Mouse (Mus musculus): Measurements from ENCODE around the gene Pcyt1b. TPM values are rescaled to one million over a fixed set of nuclear protein-coding genes. Genes with fewer than 3 reads are reported as not detected.

Gene Pcyt1b
- total RNA-seq, 2 experiments from 2014 or later, result 33.8 to 36.7 TPM

DNA sequence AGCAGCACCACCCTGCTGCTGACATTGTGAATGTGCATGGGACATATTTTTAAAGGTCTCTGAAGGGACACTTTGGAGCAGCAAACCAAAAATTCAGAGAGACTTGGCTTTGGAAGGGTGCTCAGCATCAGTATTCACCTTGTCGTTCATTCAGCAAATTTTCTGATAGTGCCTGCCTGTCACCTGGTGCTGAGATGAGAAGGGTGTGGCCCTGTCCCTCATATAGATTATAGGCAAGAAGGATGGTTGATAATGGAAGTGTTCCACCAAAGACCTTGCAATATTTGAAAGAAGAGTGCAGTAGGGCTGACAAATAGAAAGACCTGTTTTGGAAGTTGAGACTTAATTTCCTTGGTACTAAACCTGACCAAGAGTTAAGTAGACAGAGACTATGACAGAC is 74.9 kb downstream of the Pcyt1b start:
- no peak for DNase-seq (ENCODE audit: low spot score in 2 of 2)
- intact Hi-C loops (cut with DNase I), result no loop called here

DNA sequence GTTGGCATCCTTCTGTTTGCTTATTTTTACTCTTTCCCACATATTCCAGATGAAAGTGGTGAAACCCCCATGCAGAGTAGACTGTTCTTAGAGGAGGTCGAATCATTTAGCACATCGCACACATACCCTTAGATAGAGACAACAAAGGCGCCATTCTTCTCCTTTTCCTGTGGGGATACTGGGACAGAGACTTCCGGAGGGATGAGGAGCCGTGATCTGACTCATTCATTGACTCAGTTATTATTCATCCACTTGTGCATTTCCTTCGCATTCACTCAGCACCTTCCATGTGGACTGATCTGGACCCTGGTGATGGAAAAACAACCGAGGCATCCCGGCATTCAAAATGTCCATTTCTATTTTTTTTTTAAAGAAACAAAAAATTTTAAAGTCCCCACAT is 76.2 kb downstream of the Pcyt1b start:
- no peak for DNase-seq (ENCODE audit: low spot score in 2 of 2)
- intact Hi-C loops (cut with DNase I), result no loop called here

DNA sequence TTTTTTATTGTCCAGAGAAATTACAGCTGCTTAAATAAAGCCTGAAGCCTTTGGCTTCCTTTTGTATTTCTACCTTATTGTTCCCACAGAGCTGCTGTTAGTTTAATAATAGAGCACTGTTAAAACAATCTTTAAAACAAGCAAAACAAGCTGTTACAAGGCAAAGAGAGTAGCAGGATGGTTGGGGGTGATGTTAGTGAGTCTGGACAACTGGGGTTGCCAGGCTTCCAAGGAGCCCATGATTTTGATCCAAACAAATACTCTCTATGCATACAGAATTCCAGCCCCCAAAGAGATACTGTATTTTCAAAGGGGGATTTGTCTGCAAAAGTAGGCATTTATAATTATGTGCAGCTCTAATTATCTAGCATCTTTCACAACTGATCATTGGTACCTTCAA is 77.7 kb downstream of the Pcyt1b start:
- intact Hi-C loops (cut with DNase I), result no loop called here
- DNase-seq (ENCODE audit: low spot score in 2 of 2), result no peak

DNA sequence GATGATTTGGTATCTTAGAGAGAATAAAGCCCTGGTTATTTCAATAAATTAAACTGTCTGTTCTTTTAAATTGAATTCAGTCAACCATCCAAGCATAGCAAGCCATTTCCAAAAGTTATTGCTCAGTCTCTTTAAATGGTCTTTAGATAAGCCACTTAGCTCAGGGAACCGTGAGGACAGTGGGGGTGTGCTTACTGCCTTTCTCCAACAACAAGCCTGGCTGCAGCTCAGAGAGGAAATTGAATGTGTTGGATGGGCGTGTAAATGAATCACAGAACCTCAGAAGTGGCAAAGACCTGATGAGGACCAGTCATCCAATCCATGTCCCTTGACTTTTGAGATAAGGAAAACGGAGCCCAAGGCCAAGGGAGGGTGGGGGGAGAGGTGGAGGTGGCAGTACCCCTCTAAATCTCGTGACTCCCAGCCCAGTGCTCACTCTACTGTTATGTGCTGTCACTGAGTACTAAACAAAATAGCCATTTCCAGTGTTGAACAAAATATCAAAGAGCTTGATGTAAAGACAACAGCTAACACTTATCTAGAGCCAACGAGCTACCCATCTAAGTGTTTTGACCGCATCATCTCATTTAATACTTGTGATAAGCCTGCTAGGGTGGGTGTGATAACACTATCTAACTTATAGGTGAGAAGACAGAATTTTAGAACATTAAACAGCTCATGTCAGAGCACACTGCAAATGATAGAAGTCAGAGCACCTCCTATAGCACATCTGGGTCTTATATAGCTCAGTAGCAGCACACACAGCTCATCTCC is 78.5 kb downstream of the Pcyt1b start:
- intact Hi-C loops (cut with DNase I), result no loop called here

DNA sequence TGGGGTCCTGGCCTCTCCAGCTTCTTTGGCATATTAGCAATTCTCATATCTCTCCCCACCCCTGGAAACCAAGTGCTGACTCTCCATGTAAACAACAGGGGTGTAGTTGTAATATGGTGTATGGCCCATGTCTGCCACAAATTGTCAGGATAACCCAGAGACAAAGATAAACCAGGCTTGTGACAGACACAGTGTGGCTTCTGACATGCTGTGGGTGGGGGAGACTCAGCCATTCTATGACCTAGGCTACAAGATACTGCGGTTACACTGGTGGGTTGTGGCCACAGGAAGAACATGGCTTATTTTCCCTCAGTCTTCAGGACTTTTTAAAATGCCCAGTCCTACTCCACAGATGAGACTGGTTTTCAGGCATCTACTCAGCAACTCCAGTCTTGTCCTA is 94.5 kb downstream of the Pcyt1b start:
- intact Hi-C loops (cut with DNase I), result no loop called here
- no peak for DNase-seq (ENCODE audit: low spot score in 2 of 2)

More for the DNA sequence above, 78.5 kb downstream of the Pcyt1b start:
- DNase-seq (ENCODE audit: low spot score in 2 of 2), result no peak

DNA sequence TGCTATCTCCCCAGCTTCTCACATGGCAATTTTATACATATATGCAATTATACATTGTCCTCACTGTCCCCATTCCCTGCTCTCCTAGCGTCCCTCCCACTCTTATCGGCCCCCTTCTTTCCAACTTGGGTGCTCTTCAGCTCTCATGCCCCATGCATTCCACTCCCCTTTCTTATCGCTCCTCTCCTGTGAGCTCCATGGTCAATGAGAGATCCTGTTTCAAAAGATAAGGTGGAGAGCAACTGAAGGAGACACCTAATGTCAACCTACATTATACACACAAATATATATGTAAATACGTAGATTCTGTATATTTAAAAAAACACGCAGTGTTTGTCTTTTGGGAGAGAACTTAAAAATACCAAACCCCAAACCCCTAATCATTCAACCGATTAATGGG is 95.9 kb downstream of the Pcyt1b start:
- DNase-seq (ENCODE audit: low spot score in 2 of 2), result no peak
- intact Hi-C loops (cut with DNase I), result no loop called here

DNA sequence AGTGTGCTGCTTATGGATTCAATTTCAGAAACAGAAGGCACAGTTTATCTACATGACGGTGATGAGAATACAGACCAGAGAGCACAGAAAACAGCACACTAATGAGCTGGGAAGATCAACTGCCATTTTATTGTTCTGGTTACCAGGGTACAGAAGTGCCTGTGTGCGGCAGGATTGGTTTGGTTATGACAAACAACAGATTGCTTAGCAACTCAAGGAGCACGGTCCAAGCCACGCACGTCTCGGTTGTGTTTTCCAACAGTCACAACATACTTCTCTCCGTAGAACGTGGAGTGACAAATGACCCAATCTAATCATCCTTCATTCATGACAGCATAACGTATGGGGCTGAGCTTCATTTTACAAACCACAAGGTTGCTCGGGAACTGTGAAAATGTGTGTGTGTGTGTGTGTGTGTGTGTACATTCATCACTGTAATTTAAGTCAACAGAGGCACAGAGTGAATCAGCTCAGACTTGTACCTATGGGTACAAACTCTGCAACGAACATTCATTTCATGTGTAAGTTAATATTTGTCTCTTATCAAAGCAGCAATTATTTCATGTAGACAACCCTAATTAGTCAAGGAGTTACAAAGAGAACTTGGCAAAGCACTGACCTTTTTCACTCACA is 100.7 kb downstream of the Pcyt1b start:
- intact Hi-C loops (cut with DNase I), result no loop called here

DNA sequence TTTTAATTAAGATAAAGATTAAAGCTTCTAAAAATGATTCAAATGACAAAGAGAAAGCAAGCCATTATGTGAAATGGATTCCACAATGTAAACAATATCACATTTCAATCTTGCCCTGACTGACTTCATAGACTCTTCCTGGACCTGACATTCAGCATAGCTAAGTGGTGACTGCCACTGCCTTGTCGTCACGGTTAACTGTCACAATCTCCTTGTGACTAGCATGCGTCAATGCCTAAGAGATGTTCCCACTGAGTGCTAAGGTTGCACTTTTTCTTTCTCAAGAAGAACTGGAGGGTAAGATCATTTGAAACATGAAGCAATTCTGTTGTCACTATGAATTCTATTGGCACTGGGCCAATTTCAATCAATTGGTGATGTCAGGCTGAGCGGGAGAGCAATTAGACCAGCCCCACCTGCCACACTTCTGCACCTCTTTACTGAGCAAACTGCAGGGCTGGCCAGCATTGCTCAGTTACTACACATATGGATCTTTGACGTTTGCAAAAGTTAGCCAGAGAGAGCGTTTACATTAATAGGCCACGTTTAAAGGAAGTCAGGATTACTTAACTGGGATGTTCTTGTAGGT is 102.3 kb downstream of the Pcyt1b start:
- DNase-seq (ENCODE audit: low spot score in 2 of 2), result no peak
- intact Hi-C loops (cut with DNase I), result no loop called here

More for the DNA sequence above, 100.7 kb downstream of the Pcyt1b start:
- DNase-seq (ENCODE audit: low spot score in 2 of 2), result no peak

DNA sequence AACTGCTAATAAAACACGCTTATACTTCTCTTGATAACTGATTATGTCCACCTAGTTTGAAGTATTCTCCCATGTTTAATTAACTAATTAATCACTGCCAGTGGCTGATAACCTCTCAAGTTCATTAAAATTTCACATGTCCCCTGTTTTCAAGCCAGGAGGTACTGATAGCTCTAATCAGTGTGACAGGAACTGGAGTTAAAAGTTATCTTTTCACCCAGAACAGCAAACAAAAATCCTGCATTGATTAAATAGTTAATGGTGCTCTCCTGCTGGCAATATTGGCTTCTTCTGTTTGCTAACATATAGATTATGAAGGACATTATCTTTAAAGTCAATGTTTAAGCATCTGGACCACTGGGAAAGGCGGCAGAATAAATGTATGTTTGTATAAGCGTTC is 106.1 kb downstream of the Pcyt1b start:
- intact Hi-C loops (cut with DNase I), result no loop called here
- DNase-seq (ENCODE audit: low spot score in 2 of 2), result no peak

DNA sequence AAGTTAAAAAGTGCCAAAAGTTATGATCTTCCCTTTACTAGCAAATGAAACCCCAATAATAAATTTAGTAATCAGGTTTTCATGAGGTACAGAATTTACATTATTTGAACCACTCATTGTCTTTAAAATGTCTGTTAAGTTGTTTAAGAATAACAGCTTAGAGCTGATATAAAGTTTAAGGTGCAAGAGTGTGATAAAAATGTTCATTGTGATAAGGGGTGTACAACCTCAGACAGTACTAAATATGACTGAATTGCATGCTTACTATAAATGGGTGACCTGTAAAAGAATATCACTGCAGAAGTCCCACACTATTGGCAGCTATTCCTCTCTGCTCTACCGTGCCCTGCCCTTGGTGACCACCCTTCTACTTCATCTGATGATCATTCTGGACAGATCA is 134.9 kb downstream of the Pcyt1b start:
- intact Hi-C loops (cut with DNase I), result no loop called here
- DNase-seq (ENCODE audit: low spot score in 2 of 2), result no peak

DNA sequence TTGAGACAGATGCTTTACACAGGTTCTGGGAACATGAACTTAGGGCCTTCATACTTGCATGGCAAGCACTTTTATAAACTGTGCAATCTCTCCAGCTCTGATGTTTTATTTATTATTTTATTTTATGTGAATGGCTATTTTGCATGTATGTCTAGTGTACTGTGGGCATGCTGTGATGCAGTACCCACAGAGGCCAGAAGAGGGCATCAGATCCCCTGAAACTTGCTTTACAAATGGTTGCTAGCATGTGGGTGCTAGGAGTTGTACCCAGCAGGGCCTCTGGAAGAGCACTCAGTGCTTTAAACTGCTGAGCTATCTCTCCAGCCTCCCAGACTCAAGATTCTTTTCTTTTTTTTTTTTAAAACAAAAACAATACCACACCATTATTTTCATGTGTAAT is 138.5 kb downstream of the Pcyt1b start:
- intact Hi-C loops (cut with DNase I), result loop anchor here (5.0 kb wide), 1 partner anchor 99 kb away; no protein-coding TSS in a partner anchor

More for the DNA sequence above, 138.5 kb downstream of the Pcyt1b start:
- peak in 1 of 2 experiments; percentile 11 for DNase-seq (ENCODE audit: low spot score in 2 of 2)

Other genes with a start within 250 kb of the Pcyt1b start
- gene Pola1, start 22.7 kb upstream of the Pcyt1b start, total RNA-seq (2021), result 1 to 10 TPM; 6.6 to 7.4 TPM
- gene Pdk3, start 177.3 kb downstream of the Pcyt1b start, total RNA-seq (2021), result 10 to 100 TPM; 38.3 to 38.4 TPM

Measured in left cerebral cortex, postnatal 25 days (tissue).